Mouse (Mus musculus) brain, embryonic 14.5 days (tissue): ENCODE data around the gene Tet2.

ENCODE experiments used
- CTCF ChIP-seq: fragments of 200-500 bp; IDR thresholded peaks from 2 replicates; pipeline ENCODE4 v1.5.1; 2012; ENCODE audit warnings: inconsistent platforms, mild to moderate bottlenecking, moderate library complexity, borderline replicate concordance; ENCODE audit not compliant: insufficient read depth, insufficient read length; ENCODE audit errors: extremely low read depth
- POLR2A ChIP-seq: fragments of 200-500 bp; IDR thresholded peaks from 2 replicates; pipeline ENCODE4 v1.6.1; 2012; ENCODE audit warnings: mild to moderate bottlenecking, inconsistent platforms, borderline replicate concordance; ENCODE audit not compliant: poor library complexity, insufficient read depth, insufficient read length, severe bottlenecking; ENCODE audit errors: extremely low read depth

- TF ChIP-seq POLR2A: no peak
- TF ChIP-seq CTCF: no peak
Measured at GRCm38 (mm10) chr3:133554552-133555067, 9.7 kb upstream of the Tet2 start.
